ENCODE assay signal across 8 mouse cellular contexts in the genomic region with DNA sequence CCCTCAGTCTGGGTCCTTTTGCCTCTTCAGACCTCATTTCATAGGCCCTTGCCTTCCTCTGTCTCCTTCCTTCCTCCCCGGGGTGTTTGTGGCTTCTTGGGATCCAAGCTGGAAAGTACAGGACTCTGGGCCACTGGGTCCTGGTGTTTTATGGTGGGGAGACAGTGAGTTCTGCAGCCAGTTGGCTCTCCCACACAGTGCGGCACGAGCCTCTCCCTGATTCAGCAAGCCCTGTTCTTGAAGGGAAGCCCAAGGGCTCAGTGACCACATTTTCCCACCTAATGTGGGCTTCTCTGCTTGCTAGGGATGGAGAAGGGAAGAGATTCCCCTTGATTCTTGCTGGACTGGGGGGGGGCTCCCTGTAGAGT. TPM values are rescaled to one million over a fixed set of nuclear protein-coding genes. Genes with fewer than 3 reads are reported as not detected.
DNase-seq lines count a peak whose midpoint lies in the region; ATAC-seq and TF ChIP-seq lines count a peak whose summit lies in the region.

No protein-coding gene starts in this region.

- no peak for TF ChIP-seq POLR2A in thymus, adult 2 months (IDR thresholded peaks at IDR 0.05; ENCODE audit: control insufficient read depth, extremely low read depth, insufficient read depth, low read length, poor library complexity)

- H3K27me3 ChIP-seq in thymus, adult 2 months (ENCODE audit: control insufficient read depth, insufficient read depth, low read length) = no peaks in the 10 kb centered on the region
- H3K27me3 ChIP-seq in liver, embryonic 12.5 days (replicated peaks) = peaks cover 54% of the 10 kb centered on the region

- no peak for TF ChIP-seq CTCF in thymus, adult 2 months (IDR thresholded peaks at IDR 0.05; ENCODE audit: borderline replicate concordance, control insufficient read depth, extremely low read depth, insufficient read depth, low read length, poor library complexity)

- H3K4me1 ChIP-seq in thymus, adult 2 months (replicated peaks; ENCODE audit: control insufficient read depth, insufficient read depth, low read length) = peaks cover 90% of the 10 kb centered on the region
- H3K4me1 ChIP-seq in liver, embryonic 12.5 days = peaks cover 94% of the 10 kb centered on the region

- H3K27ac ChIP-seq in thymus, adult 2 months (ENCODE audit: control insufficient read depth, insufficient read depth, low read length) = peak overlapping the region; percentile 43
- H3K27ac ChIP-seq in liver, embryonic 12.5 days = peak overlapping the region; percentile 61

- H3K9me3 ChIP-seq in liver, embryonic 12.5 days (replicated peaks) = no peaks in the 10 kb centered on the region

- peak overlapping the region; percentile 29; the same call in 1 of the 2 replicates for H3K9ac ChIP-seq in liver, embryonic 12.5 days

- H3K4me3 ChIP-seq in thymus, adult 2 months (ENCODE audit: control insufficient read depth, insufficient read depth, low read length) = peak overlapping the region; percentile 54
- peak overlapping the region; percentile 49 for H3K4me3 ChIP-seq in liver, embryonic 12.5 days

- ATAC-seq in liver, embryonic 12.5 days = no peak

- H3K4me2 ChIP-seq in liver, embryonic 12.5 days = peak overlapping the region; percentile 94

- peak; percentile 46 for DNase-seq in cerebellum, adult 9-11 months
- DNase-seq in cerebellum, adult 11 months = no peak
- DNase-seq in thymus, adult 2 months = no peak
- DNase-seq in thymus, postnatal 10 days (ENCODE audit: low spot score in 2 of 2) = no peak
- DNase-seq in yolk sac, embryonic 10.5 days (ENCODE audit: low spot score) = peak; percentile 7
- DNase-seq in spleen, adult 18-20 months = no peak
- DNase-seq in right cerebral cortex, adult 18-20 months = no peak

- WGBS in thymus, adult 2 months = 3% methylated on average over 3 of the region's 3 CpGs
- WGBS in liver, embryonic 12.5 days (ENCODE audit: insufficient replicate concordance) = 29% methylated on average over 3 of the region's 3 CpGs

- H3K36me3 ChIP-seq in thymus, adult 2 months (ENCODE audit: control insufficient read depth, insufficient read depth, low read length) = no peaks in the 10 kb centered on the region
- H3K36me3 ChIP-seq in liver, embryonic 12.5 days = no peaks in the 10 kb centered on the region

RNA-seq across cellular contexts. Expression of a gene that starts 14.9 kb away (rescaled TPM):
- 63.5 and 74.1 TPM in 2 replicates for polyA plus RNA-seq in thymus, adult 2 months (2012; rRNA removed)
- polyA plus RNA-seq in liver, embryonic 12.5 days (2016; fragmentation: Nextera tagmentation; extraction: Ambion mirVana) = 6.8 and 7.1 TPM in 2 replicates

RNA-seq across cellular contexts. Expression of a gene that starts 34.9 kb away (rescaled TPM):
- polyA plus RNA-seq in thymus, adult 2 months (2012; rRNA removed) = 8.4 and 12.2 TPM in 2 replicates
- polyA plus RNA-seq in liver, embryonic 12.5 days (2016; fragmentation: Nextera tagmentation; extraction: Ambion mirVana) = 86.5 and 89.9 TPM in 2 replicates

RNA-seq across cellular contexts. Expression of a gene that starts 40.3 kb away (rescaled TPM):
- polyA plus RNA-seq in thymus, adult 2 months (2012; rRNA removed) = 1.3 and 1.9 TPM in 2 replicates
- not detected in 2 replicates for polyA plus RNA-seq in liver, embryonic 12.5 days (2016; fragmentation: Nextera tagmentation; extraction: Ambion mirVana)

Comparison
In these comparisons a context has a peak if more than half of its experiments do, and no peak if none do; other contexts are left out.
1. DNase-seq: peak in cerebellum, adult 9-11 months (single experiment) and yolk sac, embryonic 10.5 days (single experiment); none in cerebellum, adult 11 months (single experiment), thymus, adult 2 months (single experiment), thymus, postnatal 10 days (0 of 2), spleen, adult 18-20 months (0 of 2) and right cerebral cortex, adult 18-20 months (single experiment).